ENCODE assay signal across 9 mouse cellular contexts in genomic region chr5:67696741-67697596, GRCm38 (mm10).
DNase-seq lines count a peak whose midpoint lies in the region; ATAC-seq and TF ChIP-seq lines count a peak whose summit lies in the region.
"Had no signal": no experiment of that assay in that cellular context is flagged by ENCODE, and none has a peak within 500 bp of the region (broad histone marks: within the 10 kb centered on the region; RNA-seq: fewer than 3 reads in every experiment).

No protein-coding gene starts in this region.

- H3K9me3 ChIP-seq in lung, embryonic 14.5 days (ENCODE audit: low read depth, low read length): no peaks in the 10 kb centered on the region
- no peaks in the 10 kb centered on the region for H3K9me3 ChIP-seq in lung, postnatal 0 days (ENCODE audit: low read length)
- H3K9me3 ChIP-seq in heart, postnatal 0 days (replicated peaks; ENCODE audit: control insufficient read depth, low read length): no peaks in the 10 kb centered on the region
- H3K9me3 ChIP-seq in neural tube, embryonic 14.5 days (ENCODE audit: control insufficient read depth, low read length): no peaks in the 10 kb centered on the region
- H3K9me3 ChIP-seq: liver, embryonic 15.5 days had no signal

- no peaks in the 10 kb centered on the region for H3K27me3 ChIP-seq in lung, embryonic 14.5 days (ENCODE audit: insufficient read depth, low read length)
- no peaks in the 10 kb centered on the region for H3K27me3 ChIP-seq in lung, postnatal 0 days (replicated peaks; ENCODE audit: insufficient read depth, low read length)
- no peaks in the 10 kb centered on the region for H3K27me3 ChIP-seq in heart, postnatal 0 days (ENCODE audit: control insufficient read depth, insufficient read depth, low read length)
- H3K27me3 ChIP-seq in neural tube, embryonic 14.5 days (ENCODE audit: control insufficient read depth, insufficient read depth, low read length): no peaks in the 10 kb centered on the region
- H3K27me3 ChIP-seq: liver, embryonic 15.5 days had no signal

- H3K4me3 ChIP-seq in lung, embryonic 14.5 days (ENCODE audit: low read depth, low read length): no peak overlapping the region
- no peak overlapping the region for H3K4me3 ChIP-seq in lung, postnatal 0 days (ENCODE audit: low read depth, low read length)
- H3K4me3 ChIP-seq in heart, postnatal 0 days (ENCODE audit: low read depth, low read length): peak overlapping the region; percentile 16; the same call in 1 of the 2 replicates
- no peak overlapping the region for H3K4me3 ChIP-seq in neural tube, embryonic 14.5 days (ENCODE audit: low read depth, low read length)
- H3K4me3 ChIP-seq: liver, embryonic 15.5 days had no signal

- intact Hi-C loops in left cerebral cortex, postnatal 10 days (cut with DNase I): no loop called here

- no peaks in the 10 kb centered on the region for H3K4me1 ChIP-seq in lung, embryonic 14.5 days (ENCODE audit: insufficient read depth)
- no peaks in the 10 kb centered on the region for H3K4me1 ChIP-seq in lung, postnatal 0 days (ENCODE audit: insufficient read depth, low read depth, low read length)
- peaks cover 34% of the 10 kb centered on the region for H3K4me1 ChIP-seq in heart, postnatal 0 days (ENCODE audit: control insufficient read depth, insufficient read depth)
- H3K4me1 ChIP-seq in neural tube, embryonic 14.5 days (ENCODE audit: control insufficient read depth, insufficient read depth, low read length): no peaks in the 10 kb centered on the region; the same call in 1 of the 2 replicates
- H3K4me1 ChIP-seq: liver, embryonic 15.5 days had no signal

- no peak for TF ChIP-seq EP300 in lung, postnatal 0 days (IDR thresholded peaks at IDR 0.05)
- no peak for TF ChIP-seq EP300 in heart, postnatal 0 days (IDR thresholded peaks at IDR 0.05; ENCODE audit: low read depth)

- peak; percentile 70; the same call in 1 of the 2 replicates for ATAC-seq in lung, embryonic 14.5 days (ENCODE audit: insufficient read depth)
- no peak; the same call in 1 of the 2 replicates for ATAC-seq in lung, postnatal 0 days
- ATAC-seq in heart, postnatal 0 days (ENCODE audit: insufficient read depth, low read depth): no peak
- ATAC-seq in neural tube, embryonic 14.5 days (ENCODE audit: low read depth): peak; percentile 78

- H3K4me2 ChIP-seq in lung, embryonic 14.5 days: peak overlapping the region; percentile 36; the same call in 1 of the 2 replicates
- no peak overlapping the region for H3K4me2 ChIP-seq in lung, postnatal 0 days (replicated peaks; ENCODE audit: low read depth, low read length)
- H3K4me2 ChIP-seq in heart, postnatal 0 days (ENCODE audit: low read depth, low read length): peak overlapping the region; percentile 39; the same call in 1 of the 2 replicates
- H3K4me2 ChIP-seq in neural tube, embryonic 14.5 days (ENCODE audit: low read depth, low read length): 0 out of 2 replicates have a peak overlapping the region, but pooled peaks have one; percentile 26
- H3K4me2 ChIP-seq: liver, embryonic 15.5 days had no signal

- 23% methylated on average over 12 of the region's 12 CpGs for WGBS in lung, embryonic 14.5 days
- WGBS in lung, postnatal 0 days: 31% methylated on average over 12 of the region's 12 CpGs
- WGBS in heart, postnatal 0 days: 23% methylated on average over 12 of the region's 12 CpGs
- 18% methylated on average over 12 of the region's 12 CpGs for WGBS in neural tube, embryonic 14.5 days

- no peak overlapping the region for H3K27ac ChIP-seq in lung, embryonic 14.5 days (ENCODE audit: low read depth)
- no peak overlapping the region for H3K27ac ChIP-seq in lung, postnatal 0 days (ENCODE audit: low read length)
- peak overlapping the region; percentile 84 for H3K27ac ChIP-seq in heart, postnatal 0 days (ENCODE audit: low read depth)
- peak overlapping the region; percentile 57 for H3K27ac ChIP-seq in neural tube, embryonic 14.5 days (ENCODE audit: low read depth, low read length)
- H3K27ac ChIP-seq: liver, embryonic 15.5 days had no signal

- no peaks in the 10 kb centered on the region; the same call in 1 of the 2 replicates for H3K36me3 ChIP-seq in lung, embryonic 14.5 days (ENCODE audit: insufficient read depth)
- peaks cover 6% of the 10 kb centered on the region for H3K36me3 ChIP-seq in lung, postnatal 0 days (ENCODE audit: insufficient read depth, low read length)
- H3K36me3 ChIP-seq in heart, postnatal 0 days (replicated peaks; ENCODE audit: control insufficient read depth, insufficient read depth, low read length): peaks cover 5% of the 10 kb centered on the region; the same call in 1 of the 2 replicates
- H3K36me3 ChIP-seq in neural tube, embryonic 14.5 days (ENCODE audit: control insufficient read depth, insufficient read depth, low read length): peaks cover 3% of the 10 kb centered on the region; the same call in 1 of the 2 replicates

- no peak for TF ChIP-seq CTCF in lung, embryonic 14.5 days (IDR thresholded peaks at IDR 0.05; ENCODE audit: low read depth)
- no peak for TF ChIP-seq CTCF in lung, postnatal 0 days (IDR thresholded peaks at IDR 0.05)
- TF ChIP-seq CTCF in heart, postnatal 0 days (IDR thresholded peaks at IDR 0.05; ENCODE audit: low read depth): no peak

- DNase-seq in lung, embryonic 14.5 days: peak; percentile 43
- DNase-seq in lung, postnatal 0 days (ENCODE audit: low spot score): no peak
- peak; percentile 8 to 26 for DNase-seq in cerebellum, postnatal 36 days
- DNase-seq in heart, postnatal 0 days (ENCODE audit: low spot score): peak; percentile 30
- DNase-seq in frontal cortex, postnatal 25 days (ENCODE audit: low spot score in 2 of 2): no peak
- no peak for DNase-seq in gastrocnemius, postnatal 10 days
- DNase-seq in left cerebral cortex, postnatal 10 days (ENCODE audit: extremely low spot score in 1 of 2, low spot score in 2 of 2): no peak

- H3K9ac ChIP-seq in lung, embryonic 14.5 days: no peak overlapping the region
- no peak overlapping the region for H3K9ac ChIP-seq in lung, postnatal 0 days (replicated peaks; ENCODE audit: low read depth)
- H3K9ac ChIP-seq in heart, postnatal 0 days (replicated peaks; ENCODE audit: low read depth, low read length): peak overlapping the region; percentile 44
- 0 out of 2 replicates have a peak overlapping the region, but pooled peaks have one; percentile 11 for H3K9ac ChIP-seq in neural tube, embryonic 14.5 days (replicated peaks; ENCODE audit: low read depth, low read length)
- H3K9ac ChIP-seq: liver, embryonic 15.5 days had no signal

Comparison
In these comparisons a context has a peak if more than half of its experiments do, and no peak if none do; other contexts are left out.
1. ATAC-seq: peak in lung, embryonic 14.5 days (single experiment) and neural tube, embryonic 14.5 days (single experiment); none in lung, postnatal 0 days (single experiment) and heart, postnatal 0 days (single experiment).
2. DNase-seq: peak in lung, embryonic 14.5 days (single experiment), cerebellum, postnatal 36 days (2 of 2) and heart, postnatal 0 days (single experiment); none in lung, postnatal 0 days (single experiment), frontal cortex, postnatal 25 days (0 of 2), gastrocnemius, postnatal 10 days (single experiment) and left cerebral cortex, postnatal 10 days (0 of 2).
3. H3K27ac ChIP-seq: peak in heart, postnatal 0 days (single experiment) and neural tube, embryonic 14.5 days (single experiment); none in lung, embryonic 14.5 days (single experiment) and lung, postnatal 0 days (single experiment).
4. H3K9ac ChIP-seq: peak in heart, postnatal 0 days (single experiment) and neural tube, embryonic 14.5 days (single experiment); none in lung, embryonic 14.5 days (single experiment) and lung, postnatal 0 days (single experiment).